Mouse (Mus musculus) midbrain, embryonic 15.5 days (tissue): ENCODE measurements around the gene Ttc34. TPM values are rescaled to one million over a fixed set of nuclear protein-coding genes. Genes with fewer than 3 reads are reported as not detected.

Experiments
- ATAC-seq: fragments of 200-750 bp; cut with Nextera tagmentation; replicated peaks from 2 replicates; pipeline ENCODE4 v1.8.0; 2017; ENCODE audit warnings: moderate TSS enrichment
- H3K27ac ChIP-seq: fragments of 300-500 bp; sonication (generic); 2 replicates; pipeline ENCODE4 v1.5.1; 2015; ENCODE audit warnings: mild to moderate bottlenecking, inconsistent platforms
- H3K27me3 ChIP-seq: fragments of 300-500 bp; sonication (generic); replicated peaks from 2 replicates; pipeline ENCODE4 v1.6.1; 2015; ENCODE audit warnings: inconsistent platforms
- H3K36me3 ChIP-seq: fragments of 300-500 bp; sonication (generic); replicated peaks from 2 replicates; pipeline ENCODE4 v1.6.1; 2015; ENCODE audit warnings: inconsistent platforms
- H3K4me1 ChIP-seq: fragments of 300-500 bp; sonication (generic); 2 replicates; pipeline ENCODE4 v1.6.1; 2015; ENCODE audit warnings: inconsistent platforms
- H3K4me2 ChIP-seq: fragments of 300-500 bp; sonication (generic); 2 replicates; pipeline ENCODE4 v1.6.1; 2015; ENCODE audit warnings: inconsistent platforms, mild to moderate bottlenecking, moderate library complexity
- H3K4me3 ChIP-seq: fragments of 300-500 bp; sonication (generic); 2 replicates; pipeline ENCODE4 v1.5.1; 2015; ENCODE audit warnings: mild to moderate bottlenecking, inconsistent platforms
- H3K9ac ChIP-seq: fragments of 300-500 bp; sonication (generic); 2 replicates; pipeline ENCODE4 v1.6.1; 2015; ENCODE audit warnings: mild to moderate bottlenecking, inconsistent platforms
- H3K9me3 ChIP-seq: fragments of 300-500 bp; sonication (generic); 2 replicates; pipeline ENCODE4 v1.6.1; 2016; ENCODE audit warnings: inconsistent platforms
- WGBS: fragments of 180-500 bp; shearing (Covaris S2); methylation state at CpG from one replicate; pipeline ENCODE4 v1.1.7; 2015; ENCODE audit warnings: mixed read lengths; 5-methylcytosine and 5-hydroxymethylcytosine counted together
- polyA plus RNA-seq: library from polyadenylated mRNA; unstranded; fragments of >200 nt; fragmentation: Nextera tagmentation; extraction: Ambion mirVana; gene quantifications from 2 replicates; pipeline ENCODE4 v1.2.1, GENCODE M21; 2015

Gene Ttc34
- polyA plus RNA-seq: 1.6 and 1.7 TPM in 2 replicates

DNA sequence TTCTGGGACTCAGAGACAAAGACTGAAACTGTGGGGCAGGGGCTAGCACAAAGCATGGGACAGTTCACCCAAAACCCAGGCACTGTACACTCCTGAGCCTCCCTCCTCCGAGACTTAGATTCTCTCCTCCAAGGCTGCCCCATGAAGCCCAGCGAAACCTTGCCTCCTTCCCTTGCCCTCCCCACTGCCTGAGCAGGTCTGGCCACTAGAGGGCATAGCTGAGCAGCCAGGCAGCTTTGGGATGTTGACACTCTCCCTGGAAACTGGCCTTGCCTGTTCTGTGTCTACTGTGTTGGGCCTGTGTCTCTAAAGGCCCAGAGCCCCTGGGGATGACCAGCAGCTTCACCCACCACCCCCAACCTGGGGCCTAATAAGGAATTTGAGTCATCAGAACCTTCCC lies at the start of gene Ttc34:
Ttc34 (plus strand) TSS at position 290 of the 400 bp plus-strand sequence.
- Histone ChIP-seq H3K9me3 (no peaks in the 10 kb centered on the region), H3K4me1 (peaks cover 10% of the 10 kb centered on the region), H3K4me3 (no peak within 1 kb of the TSS), H3K4me2 (no peak within 1 kb of the TSS), H3K36me3 (no peaks in the 10 kb centered on the region), H3K27ac (no peak within 1 kb of the TSS), H3K27me3 (0 out of 2 replicates have a peak, but pooled peaks cover 5% of the 10 kb centered on the region), H3K9ac (no peak within 1 kb of the TSS)
- 45% methylated on average over 2 of the region's 2 CpGs for WGBS
- ATAC-seq: no peak

- ATAC-seq: no peak
- 73% methylated on average over 13 of the region's 13 CpGs for WGBS
- Histone ChIP-seq H3K36me3 (no peaks in the 10 kb centered on the region), H3K4me3 (no peak overlapping the region), H3K4me1 (no peaks in the 10 kb centered on the region), H3K4me2 (no peak overlapping the region), H3K27me3 (no peaks in the 10 kb centered on the region), H3K9ac (no peak overlapping the region), H3K9me3 (no peaks in the 10 kb centered on the region), H3K27ac (no peak overlapping the region)
Measured at GRCm38 (mm10) chr4:154787960-154788702, 49.1 kb upstream of the Ttc34 start.

- no peak overlapping the region for H3K27ac ChIP-seq
- WGBS: 68% methylated on average over 7 of the region's 7 CpGs
- no peaks in the 10 kb centered on the region for H3K9me3 ChIP-seq
- no peaks in the 10 kb centered on the region for H3K4me1 ChIP-seq
- no peak overlapping the region for H3K9ac ChIP-seq
- ATAC-seq: no peak
- no peak overlapping the region for H3K4me2 ChIP-seq
- H3K4me3 ChIP-seq: no peak overlapping the region
- H3K36me3 ChIP-seq: no peaks in the 10 kb centered on the region
- no peaks in the 10 kb centered on the region for H3K27me3 ChIP-seq
Measured at GRCm38 (mm10) chr4:154791894-154792293, 45.4 kb upstream of the Ttc34 start.

DNA sequence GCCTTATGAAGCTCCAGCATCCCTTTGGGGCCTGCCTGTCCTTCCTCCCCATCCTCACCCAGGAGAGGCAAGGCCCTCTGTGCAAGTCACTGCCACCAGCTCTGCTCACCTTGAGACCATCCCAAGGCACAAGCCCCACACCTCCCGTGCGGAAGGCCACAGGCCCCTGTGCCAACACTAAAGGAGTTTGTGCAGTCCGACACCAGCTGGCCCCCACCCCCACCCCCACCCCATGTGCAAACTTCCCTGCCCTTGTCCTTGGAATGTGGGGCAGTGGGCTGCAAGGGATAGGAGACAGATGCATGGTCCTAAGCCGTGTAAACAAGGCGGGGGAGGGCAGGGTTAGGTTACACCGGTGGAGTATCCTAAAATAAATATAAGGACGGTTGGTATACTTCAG lies 43.8 kb upstream of the Ttc34 start:
- H3K9ac ChIP-seq: no peak overlapping the region
- no peaks in the 10 kb centered on the region for H3K9me3 ChIP-seq
- H3K4me1 ChIP-seq: no peaks in the 10 kb centered on the region
- WGBS: 80% methylated on average over 7 of the region's 7 CpGs
- no peak overlapping the region for H3K4me3 ChIP-seq
- no peak overlapping the region for H3K4me2 ChIP-seq
- ATAC-seq: no peak
- no peak overlapping the region for H3K27ac ChIP-seq
- no peaks in the 10 kb centered on the region for H3K36me3 ChIP-seq
- no peaks in the 10 kb centered on the region for H3K27me3 ChIP-seq

DNA sequence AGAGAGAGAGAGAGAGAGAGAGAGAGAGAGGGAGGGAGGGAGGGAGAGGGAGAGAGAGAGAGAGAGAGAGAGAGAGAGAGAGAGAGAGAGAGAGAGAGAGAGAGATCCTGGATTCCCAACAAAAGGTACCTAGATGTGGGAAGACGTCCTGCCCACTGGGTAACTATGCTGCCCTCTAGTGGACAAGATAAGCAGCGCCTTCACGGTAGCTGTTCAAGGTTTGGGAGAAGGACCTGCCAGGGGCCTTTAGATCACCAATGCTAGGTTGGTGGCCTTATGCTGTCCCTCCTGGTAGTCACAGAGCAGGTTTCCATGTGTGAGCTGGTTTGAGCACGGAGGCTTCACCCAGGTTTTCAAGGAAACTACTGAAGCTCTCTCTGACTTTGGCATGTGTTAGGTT lies 39.4 kb upstream of the Ttc34 start:
- H3K4me2 ChIP-seq: no peak overlapping the region
- H3K4me3 ChIP-seq: no peak overlapping the region
- H3K27me3 ChIP-seq: peaks cover 13% of the 10 kb centered on the region
- no peak overlapping the region for H3K27ac ChIP-seq
- H3K9ac ChIP-seq: no peak overlapping the region
- 8% methylated on average over 4 of the region's 4 CpGs for WGBS
- no peak for ATAC-seq
- H3K4me1 ChIP-seq: 0 out of 2 replicates have a peak, but pooled peaks cover 9% of the 10 kb centered on the region
- no peaks in the 10 kb centered on the region for H3K36me3 ChIP-seq
- no peaks in the 10 kb centered on the region for H3K9me3 ChIP-seq

GRCm38 (mm10) chr4:154800543-154800942 lies 36.7 kb upstream of the Ttc34 start:
- no peaks in the 10 kb centered on the region for H3K9me3 ChIP-seq
- no peaks in the 10 kb centered on the region for H3K36me3 ChIP-seq
- 41% methylated on average over 5 of the region's 5 CpGs for WGBS
- H3K4me3 ChIP-seq: no peak overlapping the region
- no peak overlapping the region for H3K27ac ChIP-seq
- H3K4me1 ChIP-seq: 0 out of 2 replicates have a peak, but pooled peaks cover 9% of the 10 kb centered on the region
- H3K9ac ChIP-seq: no peak overlapping the region
- ATAC-seq: no peak
- no peak overlapping the region for H3K4me2 ChIP-seq
- H3K27me3 ChIP-seq: peaks cover 16% of the 10 kb centered on the region

DNA sequence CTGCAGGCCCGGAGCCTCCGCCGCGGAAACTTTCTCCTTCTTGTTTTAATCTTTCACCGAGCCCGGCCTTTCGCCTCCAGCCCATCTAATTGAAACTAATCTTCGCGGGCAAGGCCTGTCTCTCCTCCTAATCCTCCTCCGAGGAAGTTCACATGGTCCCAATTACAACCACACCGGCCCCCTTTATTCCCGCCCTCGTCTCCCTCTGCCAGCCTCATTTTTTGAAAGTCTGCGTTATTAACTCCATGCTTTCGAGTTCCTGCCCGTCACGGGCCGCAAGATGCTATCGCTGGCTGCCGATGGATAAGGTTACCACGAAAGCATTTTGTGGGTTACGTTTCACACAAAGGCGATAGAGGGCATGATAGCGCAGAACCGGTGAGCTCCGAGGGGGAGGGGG lies 35.0 kb upstream of the Ttc34 start:
- H3K36me3 ChIP-seq: no peaks in the 10 kb centered on the region
- no peak overlapping the region for H3K9ac ChIP-seq
- no peak for ATAC-seq
- H3K4me1 ChIP-seq: 0 out of 2 replicates have a peak, but pooled peaks cover 9% of the 10 kb centered on the region
- H3K27me3 ChIP-seq: peaks cover 22% of the 10 kb centered on the region
- H3K9me3 ChIP-seq: no peaks in the 10 kb centered on the region
- H3K27ac ChIP-seq: no peak overlapping the region
- H3K4me2 ChIP-seq: peak overlapping the region; percentile 11; the same call in 1 of the 2 replicates
- WGBS: 2% methylated on average over 26 of the region's 26 CpGs
- H3K4me3 ChIP-seq: no peak overlapping the region

DNA sequence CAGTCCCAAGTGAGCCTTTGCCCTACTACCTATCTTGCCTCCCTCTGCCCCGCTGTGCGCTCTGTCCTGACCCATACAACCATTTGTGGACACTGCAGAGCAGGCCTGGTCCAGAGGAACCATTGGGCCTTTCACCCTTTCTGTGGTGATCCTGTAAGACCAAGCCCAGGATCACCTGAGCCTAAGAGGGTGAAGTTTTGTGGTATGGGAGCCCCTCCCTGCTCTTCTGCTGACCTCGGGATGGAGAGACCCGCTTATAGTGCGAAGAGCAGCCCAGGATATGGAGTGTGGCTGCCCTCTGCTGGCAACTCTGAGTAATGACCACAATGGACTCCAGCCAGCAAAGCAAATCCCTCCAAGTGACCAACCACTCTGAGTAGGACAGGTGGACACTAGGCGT lies 11.6 kb upstream of the Ttc34 start:
- Histone ChIP-seq H3K27me3 (peaks cover 16% of the 10 kb centered on the region; the same call in 1 of the 2 replicates), H3K9ac (no peak overlapping the region), H3K4me3 (no peak overlapping the region), H3K9me3 (no peaks in the 10 kb centered on the region), H3K4me1 (peaks cover 2% of the 10 kb centered on the region; the same call in 1 of the 2 replicates), H3K36me3 (no peaks in the 10 kb centered on the region), H3K27ac (no peak overlapping the region), H3K4me2 (no peak overlapping the region)
- 34% methylated on average over 6 of the region's 6 CpGs for WGBS
- ATAC-seq: peak; percentile 72; the same call in 1 of the 2 replicates

DNA sequence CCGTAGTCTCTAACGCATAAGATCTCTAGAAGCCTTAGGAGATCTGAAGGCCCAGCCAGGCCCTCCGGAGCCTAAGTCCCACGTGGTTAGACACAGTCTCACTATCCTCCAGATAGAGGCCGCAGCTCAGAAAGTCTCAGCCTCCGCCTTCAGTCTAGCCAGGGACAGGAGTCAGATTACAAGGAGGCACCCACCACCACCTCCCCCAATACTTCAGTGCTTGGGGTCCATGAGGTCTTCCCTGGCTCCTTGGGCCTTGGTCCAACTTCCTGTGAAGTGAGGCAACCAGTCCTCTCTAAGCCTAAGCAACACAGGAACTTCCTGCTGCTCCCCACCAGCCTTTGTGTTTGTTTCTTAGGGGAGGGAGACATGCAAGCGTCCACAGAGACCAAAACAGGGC lies 11.0 kb upstream of the Ttc34 start:
- H3K4me2 ChIP-seq: no peak overlapping the region
- no peak overlapping the region for H3K27ac ChIP-seq
- H3K9me3 ChIP-seq: no peaks in the 10 kb centered on the region
- ATAC-seq: no peak; the same call in 1 of the 2 replicates
- H3K27me3 ChIP-seq: peaks cover 16% of the 10 kb centered on the region; the same call in 1 of the 2 replicates
- H3K36me3 ChIP-seq: no peaks in the 10 kb centered on the region
- H3K4me1 ChIP-seq: peaks cover 2% of the 10 kb centered on the region; the same call in 1 of the 2 replicates
- no peak overlapping the region for H3K9ac ChIP-seq
- H3K4me3 ChIP-seq: no peak overlapping the region
- WGBS: 68% methylated on average over 7 of the region's 7 CpGs

GRCm38 (mm10) chr4:154827181-154827580 lies 10.1 kb upstream of the Ttc34 start:
- Histone ChIP-seq H3K9ac (no peak overlapping the region), H3K4me1 (peaks cover 2% of the 10 kb centered on the region; the same call in 1 of the 2 replicates), H3K4me2 (no peak overlapping the region), H3K27me3 (peaks cover 14% of the 10 kb centered on the region; the same call in 1 of the 2 replicates), H3K27ac (no peak overlapping the region), H3K36me3 (no peaks in the 10 kb centered on the region), H3K4me3 (no peak overlapping the region), H3K9me3 (no peaks in the 10 kb centered on the region)
- no peak for ATAC-seq
- WGBS: 79% methylated on average over 7 of the region's 7 CpGs

- H3K4me2 ChIP-seq: no peak overlapping the region
- H3K4me1 ChIP-seq: peaks cover 5% of the 10 kb centered on the region; the same call in 1 of the 2 replicates
- H3K36me3 ChIP-seq: no peaks in the 10 kb centered on the region
- no peak overlapping the region for H3K4me3 ChIP-seq
- no peaks in the 10 kb centered on the region for H3K9me3 ChIP-seq
- no peak overlapping the region for H3K9ac ChIP-seq
- no peak overlapping the region for H3K27ac ChIP-seq
- WGBS: 45% methylated on average over 10 of the region's 10 CpGs
- no peak for ATAC-seq
- peaks cover 14% of the 10 kb centered on the region; the same call in 1 of the 2 replicates for H3K27me3 ChIP-seq
Measured at GRCm38 (mm10) chr4:154827861-154828610, 9.2 kb upstream of the Ttc34 start.

- Histone ChIP-seq H3K4me1 (peaks cover 10% of the 10 kb centered on the region), H3K27me3 (0 out of 2 replicates have a peak, but pooled peaks cover 3% of the 10 kb centered on the region), H3K36me3 (no peaks in the 10 kb centered on the region), H3K9ac (no peak overlapping the region), H3K9me3 (no peaks in the 10 kb centered on the region), H3K4me2 (no peak overlapping the region), H3K27ac (no peak overlapping the region), H3K4me3 (no peak overlapping the region)
- 53% methylated on average over 9 of the region's 9 CpGs for WGBS
- no peak for ATAC-seq
Measured at GRCm38 (mm10) chr4:154831915-154832573, 5.2 kb upstream of the Ttc34 start.
